Mouse (Mus musculus): ENCODE results near the gene Lsm14b. TPM values are rescaled to one million over a fixed set of nuclear protein-coding genes. Genes with fewer than 3 reads are reported as not detected.

Gene Lsm14b
- polyA plus RNA-seq, 1 experiment from 2014 or later = 2.0 TPM

GRCm38 (mm10) chr2:180042256-180042857 is 17.6 kb downstream of the Lsm14b start, which contains the start of the genes Psma7 and Ss18l1:
Gene Psma7 (minus strand): TSS chr2:180042433.
Gene Ss18l1 (plus strand): TSS chr2:180042509.
- WGBS = under 1% methylated on average over 78 of the region's 78 CpGs
- H3K27ac ChIP-seq (ENCODE audit: low read length) = peak within 1 kb of the TSS; percentile 92
- H3K9ac ChIP-seq (ENCODE audit: low read length) = peak within 1 kb of the TSS; percentile 92
- no peaks in the 10 kb centered on the region for H3K27me3 ChIP-seq (ENCODE audit: control insufficient read depth, insufficient read depth, low read length)
- ATAC-seq (ENCODE audit: insufficient read depth, low FRiP score) = peak; percentile 96
- H3K4me3 ChIP-seq (replicated peaks; ENCODE audit: low read length) = peak within 1 kb of the TSS; percentile 99
- H3K36me3 ChIP-seq (ENCODE audit: control insufficient read depth, insufficient read depth, low read length) = no peaks in the 10 kb centered on the region; the same call in 1 of the 2 replicates
- H3K4me2 ChIP-seq (ENCODE audit: low read depth, low read length) = peak within 1 kb of the TSS; percentile 89
- H3K9me3 ChIP-seq (replicated peaks; ENCODE audit: control insufficient read depth, low read length) = no peaks in the 10 kb centered on the region
- H3K4me1 ChIP-seq (ENCODE audit: control insufficient read depth, insufficient read depth, low read length) = peaks cover 20% of the 10 kb centered on the region

- under 1% methylated on average over 66 of the region's 66 CpGs for WGBS
- H3K27me3 ChIP-seq (ENCODE audit: control insufficient read depth, insufficient read depth, low read length) = no peaks in the 10 kb centered on the region
- H3K4me3 ChIP-seq (replicated peaks; ENCODE audit: low read length) = peak overlapping the region; percentile 99
- H3K9me3 ChIP-seq (replicated peaks; ENCODE audit: control insufficient read depth, low read length) = no peaks in the 10 kb centered on the region
- peaks cover 20% of the 10 kb centered on the region for H3K4me1 ChIP-seq (ENCODE audit: control insufficient read depth, insufficient read depth, low read length)
- H3K4me2 ChIP-seq (ENCODE audit: low read depth, low read length) = peak overlapping the region; percentile 89
- peak; percentile 28; the same call in 1 of the 2 replicates for ATAC-seq (ENCODE audit: insufficient read depth, low FRiP score)
- H3K36me3 ChIP-seq (ENCODE audit: control insufficient read depth, insufficient read depth, low read length) = no peaks in the 10 kb centered on the region; the same call in 1 of the 2 replicates
- peak overlapping the region; percentile 92 for H3K9ac ChIP-seq (ENCODE audit: low read length)
- peak overlapping the region; percentile 92 for H3K27ac ChIP-seq (ENCODE audit: low read length)
Observed at GRCm38 (mm10) chr2:180042858-180043515, 18.2 kb downstream of the Lsm14b start.

- no peak overlapping the region for H3K9ac ChIP-seq (ENCODE audit: low read length)
- 45% methylated on average over 4 of the region's 4 CpGs for WGBS
Observed at GRCm38 (mm10) chr2:180045283-180045682, 20.5 kb downstream of the Lsm14b start.

GRCm38 (mm10) chr2:180047580-180047979 is 22.8 kb downstream of the Lsm14b start:
- H3K4me1 ChIP-seq (ENCODE audit: control insufficient read depth, insufficient read depth, low read length) = peaks cover 6% of the 10 kb centered on the region
- no peaks in the 10 kb centered on the region for H3K36me3 ChIP-seq (ENCODE audit: control insufficient read depth, insufficient read depth, low read length)
- H3K27me3 ChIP-seq (ENCODE audit: control insufficient read depth, insufficient read depth, low read length) = no peaks in the 10 kb centered on the region
- H3K9ac ChIP-seq (ENCODE audit: low read length) = no peak overlapping the region
- no peak overlapping the region for H3K4me2 ChIP-seq (ENCODE audit: low read depth, low read length)
- H3K9me3 ChIP-seq (replicated peaks; ENCODE audit: control insufficient read depth, low read length) = no peaks in the 10 kb centered on the region
- ATAC-seq (ENCODE audit: insufficient read depth, low FRiP score) = no peak
- 76% methylated on average over 3 of the region's 3 CpGs for WGBS
- no peak overlapping the region for H3K4me3 ChIP-seq (replicated peaks; ENCODE audit: low read length)
- no peak overlapping the region for H3K27ac ChIP-seq (ENCODE audit: low read length)

More at GRCm38 (mm10) chr2:180045283-180045682, 20.5 kb downstream of the Lsm14b start:
- no peak for ATAC-seq (ENCODE audit: insufficient read depth, low FRiP score)
- Histone ChIP-seq H3K36me3 (ENCODE audit: control insufficient read depth, insufficient read depth, low read length) (no peaks in the 10 kb centered on the region), H3K9me3 (replicated peaks; ENCODE audit: control insufficient read depth, low read length) (no peaks in the 10 kb centered on the region), H3K27ac (ENCODE audit: low read length) (no peak overlapping the region), H3K4me1 (ENCODE audit: control insufficient read depth, insufficient read depth, low read length) (peaks cover 18% of the 10 kb centered on the region), H3K4me2 (ENCODE audit: low read depth, low read length) (no peak overlapping the region), H3K4me3 (replicated peaks; ENCODE audit: low read length) (no peak overlapping the region), H3K27me3 (ENCODE audit: control insufficient read depth, insufficient read depth, low read length) (no peaks in the 10 kb centered on the region)

- Histone ChIP-seq H3K4me1 (ENCODE audit: control insufficient read depth, insufficient read depth, low read length) (peaks cover 6% of the 10 kb centered on the region), H3K9me3 (replicated peaks; ENCODE audit: control insufficient read depth, low read length) (no peaks in the 10 kb centered on the region), H3K27me3 (ENCODE audit: control insufficient read depth, insufficient read depth, low read length) (no peaks in the 10 kb centered on the region), H3K9ac (ENCODE audit: low read length) (no peak overlapping the region), H3K27ac (ENCODE audit: low read length) (no peak overlapping the region), H3K36me3 (ENCODE audit: control insufficient read depth, insufficient read depth, low read length) (no peaks in the 10 kb centered on the region), H3K4me3 (replicated peaks; ENCODE audit: low read length) (no peak overlapping the region), H3K4me2 (ENCODE audit: low read depth, low read length) (no peak overlapping the region)
- ATAC-seq (ENCODE audit: insufficient read depth, low FRiP score) = no peak
- WGBS = 92% methylated on average over 18 of the region's 18 CpGs
Observed at GRCm38 (mm10) chr2:180047980-180048635, 23.3 kb downstream of the Lsm14b start.

GRCm38 (mm10) chr2:180050986-180051385 is 26.2 kb downstream of the Lsm14b start:
- Histone ChIP-seq H3K36me3 (ENCODE audit: control insufficient read depth, insufficient read depth, low read length) (no peaks in the 10 kb centered on the region; the same call in 1 of the 2 replicates), H3K27ac (ENCODE audit: low read length) (no peak overlapping the region), H3K4me2 (ENCODE audit: low read depth, low read length) (no peak overlapping the region), H3K4me3 (replicated peaks; ENCODE audit: low read length) (no peak overlapping the region), H3K27me3 (ENCODE audit: control insufficient read depth, insufficient read depth, low read length) (no peaks in the 10 kb centered on the region), H3K9ac (ENCODE audit: low read length) (no peak overlapping the region), H3K9me3 (replicated peaks; ENCODE audit: control insufficient read depth, low read length) (no peaks in the 10 kb centered on the region), H3K4me1 (ENCODE audit: control insufficient read depth, insufficient read depth, low read length) (no peaks in the 10 kb centered on the region)
- ATAC-seq (ENCODE audit: insufficient read depth, low FRiP score) = peak; percentile 76
- WGBS = 21% methylated on average over 5 of the region's 5 CpGs

- 89% methylated on average over 14 of the region's 14 CpGs for WGBS
- H3K4me2 ChIP-seq (ENCODE audit: low read depth, low read length) = no peak overlapping the region
- no peak for ATAC-seq (ENCODE audit: insufficient read depth, low FRiP score)
- H3K27me3 ChIP-seq (ENCODE audit: control insufficient read depth, insufficient read depth, low read length) = no peaks in the 10 kb centered on the region
- no peak overlapping the region for H3K9ac ChIP-seq (ENCODE audit: low read length)
- H3K4me1 ChIP-seq (ENCODE audit: control insufficient read depth, insufficient read depth, low read length) = no peaks in the 10 kb centered on the region
- H3K27ac ChIP-seq (ENCODE audit: low read length) = no peak overlapping the region
- H3K36me3 ChIP-seq (ENCODE audit: control insufficient read depth, insufficient read depth, low read length) = no peaks in the 10 kb centered on the region; the same call in 1 of the 2 replicates
- H3K4me3 ChIP-seq (replicated peaks; ENCODE audit: low read length) = no peak overlapping the region
- no peaks in the 10 kb centered on the region for H3K9me3 ChIP-seq (replicated peaks; ENCODE audit: control insufficient read depth, low read length)
Observed at GRCm38 (mm10) chr2:180051986-180052733, 27.4 kb downstream of the Lsm14b start.

GRCm38 (mm10) chr2:180053001-180053400 is 28.2 kb downstream of the Lsm14b start:
- no peak overlapping the region for H3K9ac ChIP-seq (ENCODE audit: low read length)
- ATAC-seq (ENCODE audit: insufficient read depth, low FRiP score) = no peak
- WGBS = 94% methylated on average over 9 of the region's 9 CpGs

More at GRCm38 (mm10) chr2:180053001-180053400, 28.2 kb downstream of the Lsm14b start:
- peaks cover 4% of the 10 kb centered on the region for H3K36me3 ChIP-seq (ENCODE audit: control insufficient read depth, insufficient read depth, low read length)
- no peaks in the 10 kb centered on the region for H3K9me3 ChIP-seq (replicated peaks; ENCODE audit: control insufficient read depth, low read length)
- H3K27me3 ChIP-seq (ENCODE audit: control insufficient read depth, insufficient read depth, low read length) = no peaks in the 10 kb centered on the region
- no peaks in the 10 kb centered on the region for H3K4me1 ChIP-seq (ENCODE audit: control insufficient read depth, insufficient read depth, low read length)
- no peak overlapping the region for H3K27ac ChIP-seq (ENCODE audit: low read length)
- H3K4me2 ChIP-seq (ENCODE audit: low read depth, low read length) = no peak overlapping the region
- no peak overlapping the region for H3K4me3 ChIP-seq (replicated peaks; ENCODE audit: low read length)
